Mouse (Mus musculus): ENCODE measurements around the gene Kmt5b.

DNA sequence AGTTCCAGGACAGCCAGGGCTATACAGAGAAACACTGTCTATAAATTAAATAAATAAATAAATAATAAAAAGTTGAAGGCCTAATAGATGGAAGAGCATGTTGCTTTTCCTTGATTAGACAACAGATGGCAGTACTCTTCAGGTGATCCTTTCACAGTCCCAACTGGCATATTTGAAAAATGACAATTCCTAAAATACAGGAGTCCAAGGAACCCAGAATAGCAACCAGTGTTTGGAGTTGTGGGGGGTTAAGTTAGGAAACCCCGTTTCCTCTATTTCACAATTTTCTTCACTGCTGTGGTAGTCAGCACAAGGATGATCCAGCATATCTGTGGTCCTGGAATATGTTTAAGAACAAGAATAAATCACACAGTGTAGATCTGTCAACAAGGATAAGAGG lies 22.9 kb downstream of the Kmt5b start:
- TF ChIP-seq CTCF (IDR thresholded peaks at IDR 0.05; ENCODE audit: low read depth), result peak; percentile 32; the same call in 1 of the 2 replicates
- TF ChIP-seq EP300 (IDR thresholded peaks at IDR 0.05; ENCODE audit: low read depth), result no peak

Measured in liver, postnatal 0 days (tissue).